Mouse (Mus musculus): ENCODE results near the gene Tmem86b. TPM values are rescaled to one million over a fixed set of nuclear protein-coding genes. Genes with fewer than 3 reads are reported as not detected.

The Tmem86b gene
- 10 to 100 TPM; 12.5 to 17.3 TPM for total RNA-seq (2021)

DNA sequence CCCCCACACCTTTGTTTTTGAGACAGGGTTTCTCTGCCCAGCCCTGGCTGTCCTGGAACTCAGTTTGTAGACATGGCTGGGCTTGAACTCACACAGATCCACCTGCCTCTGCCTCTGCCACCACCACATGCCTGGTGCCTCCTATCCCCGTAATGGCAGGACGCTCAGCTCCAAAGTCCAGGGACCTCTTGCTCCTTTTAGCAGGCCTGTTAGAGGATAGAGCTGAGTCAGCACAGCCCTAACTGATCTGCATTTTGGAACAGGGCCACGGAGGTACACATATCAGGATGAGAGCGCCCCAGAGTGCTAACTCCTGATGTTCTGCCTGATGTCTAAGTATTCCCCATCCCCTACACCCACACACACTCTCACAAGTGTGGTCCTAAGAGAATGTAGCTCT, at the start of gene Tmem86b:
TSS of gene Tmem86b (minus strand) at position 392 of the 400 bp plus-strand sequence.
- no peak for DNase-seq (ENCODE audit: extremely low spot score in 1 of 2, low spot score in 1 of 2)

- no peak for DNase-seq (ENCODE audit: extremely low spot score in 1 of 2, low spot score in 1 of 2)
Measured at GRCm38 (mm10) chr7:4675200-4675599, 44.0 kb upstream of the Tmem86b start.

DNA sequence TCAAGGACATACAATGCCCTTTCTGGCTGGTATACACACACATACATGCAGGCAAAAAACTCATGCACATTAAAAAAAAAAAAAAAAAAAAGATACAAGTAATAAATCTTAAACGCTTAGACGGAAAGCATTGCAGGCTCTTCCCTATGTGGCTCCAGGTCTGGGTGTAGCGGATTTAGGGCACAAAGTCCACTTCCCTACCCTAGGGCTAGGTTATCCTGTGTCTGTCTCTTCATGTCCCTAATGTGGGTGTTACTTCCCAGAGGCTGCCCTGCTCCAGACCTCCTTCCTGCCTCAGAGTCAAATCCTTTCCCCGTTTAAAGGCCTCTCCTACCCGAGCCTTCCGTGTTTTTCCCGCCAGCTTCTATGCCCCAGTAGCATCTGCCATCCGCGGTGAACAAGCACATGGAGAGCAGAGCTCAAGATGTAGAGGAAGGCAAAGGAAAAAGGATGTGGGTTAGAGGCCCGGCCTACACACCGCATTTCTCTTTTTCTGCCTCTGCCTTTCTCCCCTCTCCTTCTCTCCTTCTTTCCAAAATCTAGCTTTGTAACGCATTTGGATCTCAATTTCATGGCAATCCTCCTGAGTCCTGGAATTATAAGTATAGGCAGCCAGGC, 43.0 kb upstream of the Tmem86b start:
- DNase-seq (ENCODE audit: extremely low spot score in 1 of 2, low spot score in 1 of 2): no peak

DNA sequence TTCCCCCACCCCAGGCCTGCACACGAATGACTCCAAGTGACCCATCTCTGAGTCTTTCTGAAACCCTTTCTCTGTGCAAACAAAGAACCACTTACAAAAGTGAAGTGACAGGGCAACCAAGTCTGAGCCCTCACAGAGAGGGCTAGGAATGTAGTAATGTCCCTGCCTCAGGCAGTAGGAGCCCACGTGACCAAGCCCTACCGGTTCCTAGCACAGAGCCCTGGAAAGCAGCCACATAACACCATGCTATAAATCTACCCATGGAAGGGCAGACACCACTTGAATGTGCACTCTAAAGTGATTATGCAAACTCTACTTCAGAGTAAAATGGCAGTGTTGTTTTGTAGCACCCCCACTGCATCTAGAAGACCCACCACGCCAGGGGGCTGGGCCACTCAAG, 40.7 kb upstream of the Tmem86b start:
- DNase-seq (ENCODE audit: extremely low spot score in 1 of 2, low spot score in 1 of 2): no peak

DNA sequence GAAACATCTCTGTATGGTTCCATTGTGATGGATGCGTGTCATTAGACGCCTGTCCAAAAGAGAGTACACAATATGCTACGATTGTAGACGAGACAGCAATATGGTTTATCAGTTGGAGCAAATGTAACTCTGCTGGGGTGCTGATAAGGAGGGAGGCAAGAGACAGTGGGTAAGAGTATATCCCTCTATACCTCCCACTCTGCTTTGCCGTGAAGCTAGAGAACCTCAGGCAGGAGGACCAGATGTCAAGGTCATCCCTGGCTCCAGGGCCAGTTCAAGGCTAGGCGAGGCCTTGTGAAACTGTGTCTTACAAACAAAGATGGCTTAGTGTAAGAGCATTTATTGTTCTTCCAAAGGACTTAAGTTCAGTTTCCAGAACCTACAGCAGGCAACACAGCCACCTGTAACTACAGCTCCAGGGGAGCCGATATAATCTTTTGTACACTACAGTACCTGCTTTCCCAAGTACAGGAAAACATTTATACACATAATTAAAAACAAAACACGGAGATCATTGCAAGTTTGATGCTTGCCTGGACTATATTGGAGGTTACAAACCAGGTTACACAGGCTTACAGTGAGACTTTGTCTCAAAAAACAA, 39.5 kb upstream of the Tmem86b start:
- DNase-seq (ENCODE audit: extremely low spot score in 1 of 2, low spot score in 1 of 2): no peak

GRCm38 (mm10) chr7:4669156-4669555, 37.9 kb upstream of the Tmem86b start:
- no peak for DNase-seq (ENCODE audit: extremely low spot score in 1 of 2, low spot score in 1 of 2)

DNA sequence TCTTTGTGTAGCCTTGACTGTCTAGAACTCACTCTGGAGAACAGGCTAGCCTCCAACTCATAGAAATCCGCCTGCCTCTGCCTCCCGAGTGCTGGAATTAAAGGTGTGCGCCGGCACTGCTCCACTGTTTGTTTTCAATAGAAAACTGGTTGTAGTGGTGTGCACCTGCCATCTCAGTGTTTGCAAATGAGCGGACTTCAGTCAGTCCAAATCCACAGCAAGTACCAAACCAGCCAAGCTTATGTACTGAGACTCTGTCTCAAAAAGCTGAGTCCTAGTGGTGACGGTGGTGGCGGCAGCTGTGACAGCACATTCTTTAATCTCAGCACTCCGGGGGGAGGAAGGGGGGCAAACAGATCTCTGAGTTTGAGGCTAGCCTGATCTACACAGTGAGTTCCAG, 37.3 kb upstream of the Tmem86b start:
- no peak for DNase-seq (ENCODE audit: extremely low spot score in 1 of 2, low spot score in 1 of 2)

GRCm38 (mm10) chr7:4666871-4667270, 35.6 kb upstream of the Tmem86b start:
- no peak for DNase-seq (ENCODE audit: extremely low spot score in 1 of 2, low spot score in 1 of 2)

DNA sequence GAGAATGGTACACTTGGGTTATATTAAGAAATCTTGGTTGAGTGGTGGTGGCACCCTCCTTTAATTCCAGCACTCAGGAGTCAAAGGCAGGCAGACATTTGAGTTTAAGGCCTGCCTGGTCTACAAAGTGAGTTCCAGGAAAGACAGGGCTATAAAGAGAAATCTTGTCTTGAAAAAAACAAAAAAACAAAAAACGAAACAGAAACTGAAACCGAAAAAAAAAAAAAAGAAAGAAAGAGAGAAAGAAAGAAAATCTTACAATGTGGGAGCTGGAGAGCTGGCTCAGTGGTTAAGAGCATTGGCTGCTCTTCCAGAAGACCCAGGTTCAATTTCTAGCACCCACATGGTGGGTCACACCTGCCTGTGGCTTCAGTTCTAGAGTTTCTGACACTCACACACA, 32.5 kb upstream of the Tmem86b start:
- DNase-seq (ENCODE audit: extremely low spot score in 1 of 2, low spot score in 1 of 2): no peak

DNA sequence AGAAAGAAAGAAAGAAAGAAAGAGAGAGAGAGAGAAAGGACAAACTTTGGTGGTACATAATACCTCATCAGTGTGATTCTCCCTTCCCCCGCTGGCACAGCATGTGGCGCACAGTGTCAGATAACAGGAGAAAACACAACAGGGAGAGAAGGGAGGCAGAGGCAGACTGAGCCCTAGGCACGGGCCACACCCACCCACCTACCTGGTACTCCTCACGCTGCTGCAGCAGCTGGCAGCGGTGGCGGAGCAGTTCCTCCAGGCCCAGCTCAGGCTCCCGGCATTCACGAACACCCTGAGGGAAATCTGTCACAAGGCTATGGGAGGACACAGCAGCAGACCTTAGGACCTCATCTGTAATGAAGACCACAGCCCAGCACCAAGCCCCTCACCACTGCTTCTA, 32.0 kb upstream of the Tmem86b start:
- DNase-seq (ENCODE audit: extremely low spot score in 1 of 2, low spot score in 1 of 2): no peak

DNA sequence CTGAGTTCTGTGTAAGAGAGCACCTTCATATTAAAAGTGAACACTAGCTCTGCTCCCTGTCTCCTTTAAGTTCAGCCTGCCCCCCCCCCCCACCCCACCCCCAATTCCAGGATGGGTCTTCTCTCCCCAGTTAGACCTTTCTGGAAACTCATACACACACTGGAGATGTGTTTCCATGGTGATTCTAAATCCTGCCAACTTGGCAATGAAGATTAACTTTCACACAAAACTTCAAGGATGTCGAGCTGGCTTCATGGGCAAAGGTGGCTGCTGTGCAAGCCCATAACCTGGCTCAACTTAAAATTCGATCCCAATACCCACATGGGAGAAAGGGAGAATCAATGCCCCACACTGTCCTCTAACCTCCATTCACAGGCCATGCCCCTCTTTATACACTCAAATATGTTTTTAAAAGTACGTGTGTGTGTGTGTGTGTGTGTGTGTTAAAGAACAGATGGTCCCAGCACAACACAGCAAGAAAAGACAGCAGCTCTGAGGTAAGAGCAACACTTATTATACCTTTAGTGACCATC, 28.8 kb upstream of the Tmem86b start:
- no peak for DNase-seq (ENCODE audit: extremely low spot score in 1 of 2, low spot score in 1 of 2)

GRCm38 (mm10) chr7:4658912-4659551, 27.8 kb upstream of the Tmem86b start, which contains the start of gene Ppp6r1:
TSS of gene Ppp6r1 (minus strand) at chr7:4659019.
- peak; percentile 88 to 92 for DNase-seq (ENCODE audit: extremely low spot score in 1 of 2, low spot score in 1 of 2)

GRCm38 (mm10) chr7:4658128-4658907, 27.1 kb upstream of the Tmem86b start:
- DNase-seq (ENCODE audit: extremely low spot score in 1 of 2, low spot score in 1 of 2): no peak

DNA sequence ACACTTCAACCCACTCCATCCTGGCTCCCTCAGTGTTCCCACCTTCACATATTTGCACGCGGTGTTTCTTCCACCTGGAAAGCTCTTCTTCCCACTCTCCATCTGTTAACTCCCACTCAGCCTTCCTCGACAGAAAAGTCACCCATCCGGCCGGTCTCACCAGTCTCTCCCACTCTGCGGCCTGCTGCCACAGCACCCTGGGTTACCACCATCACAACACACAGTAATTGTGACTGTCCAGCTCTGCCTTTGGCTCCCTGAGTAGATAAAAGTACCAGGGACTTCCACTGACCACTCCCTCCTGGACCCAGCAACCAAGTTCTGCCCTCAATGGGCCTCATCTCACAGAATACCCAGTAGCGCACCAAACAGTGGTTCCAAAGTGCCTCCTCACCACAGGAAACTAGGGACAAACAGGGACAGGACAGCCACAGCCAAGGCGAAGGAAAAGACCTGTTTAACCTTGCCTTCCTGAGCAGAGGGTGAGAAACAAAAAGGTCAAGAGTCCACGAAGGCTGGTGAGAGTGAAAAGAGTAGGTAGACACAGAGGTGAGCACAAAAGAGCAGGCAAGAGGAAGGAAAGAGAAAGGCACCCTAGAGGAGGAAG, 26.4 kb upstream of the Tmem86b start:
- DNase-seq (ENCODE audit: extremely low spot score in 1 of 2, low spot score in 1 of 2): no peak

- no peak for DNase-seq (ENCODE audit: extremely low spot score in 1 of 2, low spot score in 1 of 2)
Measured at GRCm38 (mm10) chr7:4656818-4657217, 25.6 kb upstream of the Tmem86b start.

DNA sequence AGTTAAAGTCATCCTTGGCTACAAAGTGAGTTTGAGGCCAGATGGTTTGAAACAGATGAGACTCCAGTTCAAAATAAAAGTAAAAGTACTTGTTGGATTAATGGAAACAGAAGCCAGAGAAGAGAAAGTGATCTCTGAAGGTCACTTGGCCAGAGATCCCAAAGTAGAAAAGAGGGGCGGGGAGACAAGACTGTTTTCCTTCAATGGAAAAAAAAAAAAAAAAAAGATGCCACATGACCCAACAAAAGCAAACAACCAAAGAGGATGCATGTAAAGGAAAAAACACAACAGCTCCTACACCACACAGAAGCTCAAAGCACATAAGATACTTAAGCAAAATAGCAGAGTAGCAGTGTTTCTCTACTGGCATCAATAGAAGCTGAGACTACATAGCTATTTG, 24.7 kb upstream of the Tmem86b start:
- DNase-seq (ENCODE audit: extremely low spot score in 1 of 2, low spot score in 1 of 2): no peak

DNA sequence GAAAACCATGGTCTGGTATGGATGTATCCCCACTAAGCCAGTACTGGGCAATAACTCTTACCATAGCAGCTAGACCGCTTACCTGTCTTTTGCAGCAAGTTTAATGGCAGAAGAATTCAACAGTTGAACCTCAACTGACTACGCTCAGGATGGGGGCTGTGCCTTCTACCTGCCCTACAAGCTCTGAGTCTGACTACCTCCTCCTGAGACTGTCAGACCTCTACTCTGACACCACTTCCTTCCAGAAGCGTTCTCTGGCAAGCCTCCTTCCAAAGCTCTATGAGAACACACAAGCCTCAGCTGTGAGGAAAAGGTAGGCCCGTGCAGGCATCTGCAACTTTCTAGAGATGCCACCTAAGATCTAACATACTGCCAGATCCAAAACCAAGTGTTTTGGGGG, 24.2 kb upstream of the Tmem86b start:
- DNase-seq (ENCODE audit: extremely low spot score in 1 of 2, low spot score in 1 of 2): no peak

DNA sequence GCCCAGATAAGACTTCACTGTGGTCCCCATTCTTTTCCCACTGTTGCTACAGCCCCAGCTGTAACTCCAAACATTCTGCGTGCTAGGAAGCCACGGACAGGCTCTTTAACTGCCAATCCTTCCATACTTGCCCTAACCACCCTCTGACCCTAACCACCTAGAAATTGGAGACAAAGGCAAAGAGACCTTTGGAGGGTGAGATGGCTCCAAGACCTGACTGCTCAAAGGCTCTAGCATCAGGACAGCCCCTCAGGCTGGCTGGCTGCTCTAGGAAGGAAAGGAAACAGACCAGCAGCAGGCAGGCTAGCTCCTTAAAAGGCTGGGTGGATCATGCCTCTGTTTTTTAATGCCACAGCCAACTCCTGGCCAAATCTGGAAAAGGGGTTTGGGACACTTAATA, 23.0 kb upstream of the Tmem86b start:
- no peak for DNase-seq (ENCODE audit: extremely low spot score in 1 of 2, low spot score in 1 of 2)

GRCm38 (mm10) chr7:4653780-4654179, 22.6 kb upstream of the Tmem86b start:
- no peak for DNase-seq (ENCODE audit: extremely low spot score in 1 of 2, low spot score in 1 of 2)

DNA sequence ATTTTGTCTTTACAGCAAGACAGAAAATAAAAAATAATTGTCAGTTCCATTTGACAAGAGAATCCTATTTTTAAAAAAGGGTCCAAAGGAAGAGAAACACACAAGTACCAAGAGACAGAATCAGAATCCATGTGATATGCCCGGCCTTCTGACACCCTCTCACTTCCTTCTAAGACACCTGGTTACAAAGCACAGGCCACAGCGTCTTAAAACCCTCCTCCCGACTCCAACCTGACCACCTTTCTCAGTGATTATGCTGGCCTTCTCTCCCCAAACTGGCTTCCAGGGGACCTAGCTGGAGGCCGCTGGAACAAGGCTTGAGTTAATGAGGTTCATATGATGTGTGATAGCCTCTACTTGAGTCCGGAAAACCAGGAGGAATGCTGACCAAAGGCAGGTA, 22.1 kb upstream of the Tmem86b start:
- no peak for DNase-seq (ENCODE audit: extremely low spot score in 1 of 2, low spot score in 1 of 2)

DNA sequence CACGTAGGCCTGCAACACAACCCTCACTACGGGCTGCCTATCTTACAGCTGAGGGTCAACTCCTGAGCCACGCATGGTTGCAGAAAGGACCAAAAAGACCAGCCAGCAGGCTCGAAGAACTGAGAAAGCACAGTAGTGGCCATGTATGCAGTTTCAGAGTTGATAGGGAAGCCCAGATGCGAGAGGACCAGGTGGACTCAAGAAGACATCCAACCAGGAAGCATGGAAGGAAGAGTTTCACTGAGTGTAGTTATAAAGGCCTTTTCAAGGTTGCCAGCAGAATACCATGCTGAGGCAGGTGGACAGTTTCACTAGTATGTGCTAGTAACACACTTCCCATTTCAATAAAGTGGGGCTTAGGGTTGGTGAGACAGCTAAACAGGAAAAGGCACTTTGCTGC, 21.5 kb upstream of the Tmem86b start:
- no peak for DNase-seq (ENCODE audit: extremely low spot score in 1 of 2, low spot score in 1 of 2)
